Mouse (Mus musculus) ES-CJ7 (cell line): Measurements from ENCODE around the gene Ctrc.

Experiments used
- DNase-seq: peaks from one replicate; pipeline ENCODE4 v3.0.0; 2011; ENCODE audit warnings: low read depth, low spot score

Gene Ctrc

GRCm38 (mm10) chr4:141866933-141867490 is 20.9 kb upstream of the Ctrc start:
- DNase-seq: peak; percentile 40

DNA sequence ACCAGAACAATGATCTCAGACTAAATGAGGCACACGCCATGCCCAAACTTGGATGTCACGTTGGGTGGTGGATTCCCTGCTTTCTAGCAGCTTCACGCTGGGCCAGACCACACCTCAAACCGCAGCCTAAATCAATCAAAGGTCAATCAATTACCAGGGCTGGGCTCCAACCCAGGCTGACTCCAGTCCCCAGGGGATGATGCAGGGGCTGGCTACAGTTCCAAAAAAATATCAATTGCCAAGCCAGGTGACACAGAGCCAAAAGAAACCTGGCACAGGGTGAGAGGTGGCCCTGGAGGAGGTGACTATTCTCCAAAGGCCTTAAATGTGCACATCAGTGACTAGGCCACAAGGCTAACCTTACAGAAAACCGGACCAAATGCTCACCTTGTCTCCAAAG is 19.4 kb upstream of the Ctrc start:
- no peak for DNase-seq

GRCm38 (mm10) chr4:141865006-141865405 is 18.8 kb upstream of the Ctrc start:
- DNase-seq: peak; percentile 58

- DNase-seq: no peak
Measured at GRCm38 (mm10) chr4:141864506-141864905, 18.3 kb upstream of the Ctrc start.

GRCm38 (mm10) chr4:141863726-141864280 is 17.6 kb upstream of the Ctrc start:
- DNase-seq: no peak

GRCm38 (mm10) chr4:141862867-141863266 is 16.7 kb upstream of the Ctrc start:
- no peak for DNase-seq

- no peak for DNase-seq
Measured at GRCm38 (mm10) chr4:141861591-141862295, 15.6 kb upstream of the Ctrc start.

- DNase-seq: no peak
Measured at GRCm38 (mm10) chr4:141860246-141860841, 14.2 kb upstream of the Ctrc start.

DNA sequence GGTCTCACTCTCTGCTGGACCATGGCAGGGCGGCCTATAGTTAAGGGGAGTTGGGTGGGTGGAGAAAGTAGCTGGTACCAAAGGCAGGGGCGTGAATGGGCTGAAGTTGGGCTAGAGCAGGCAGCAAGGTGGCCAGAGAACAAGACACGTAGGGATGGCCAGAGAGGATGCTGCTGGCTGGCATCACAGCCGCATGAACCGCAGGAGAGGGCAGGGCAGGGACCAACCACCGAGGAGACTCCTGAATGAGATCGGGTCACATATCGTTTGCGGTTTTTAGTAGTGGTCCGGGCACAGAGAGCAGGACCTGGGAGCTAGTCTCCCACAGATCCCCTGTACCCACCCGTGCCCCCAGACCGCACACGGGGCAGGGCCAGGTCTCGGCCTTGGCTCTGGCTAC is 13.2 kb upstream of the Ctrc start:
- DNase-seq: no peak

DNA sequence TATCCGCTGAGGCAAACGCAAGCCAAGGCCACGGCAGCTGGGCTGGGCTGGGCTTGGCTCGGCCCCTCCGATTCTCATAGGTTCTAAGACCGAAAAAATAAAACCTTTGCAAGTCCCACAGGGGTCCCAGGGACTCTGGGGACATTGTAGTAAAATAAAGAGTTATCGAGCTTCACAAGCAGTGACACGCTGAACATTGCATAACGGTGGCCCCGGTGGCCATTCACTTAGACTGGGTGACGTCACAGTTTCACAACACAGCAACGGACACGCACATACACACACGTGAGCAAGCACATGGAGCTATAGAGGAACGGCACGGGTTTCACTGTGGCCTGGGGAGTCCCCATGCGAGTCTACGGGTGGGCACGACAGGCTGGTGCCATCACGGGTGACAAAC is 12.3 kb upstream of the Ctrc start:
- no peak for DNase-seq

GRCm38 (mm10) chr4:141857422-141857930 is 11.3 kb upstream of the Ctrc start:
- peak; percentile 79 for DNase-seq

- no peak for DNase-seq
Measured at GRCm38 (mm10) chr4:141853437-141853836, 7.3 kb upstream of the Ctrc start.

GRCm38 (mm10) chr4:141834536-141835095 is 11.5 kb downstream of the Ctrc start:
- no peak for DNase-seq

DNA sequence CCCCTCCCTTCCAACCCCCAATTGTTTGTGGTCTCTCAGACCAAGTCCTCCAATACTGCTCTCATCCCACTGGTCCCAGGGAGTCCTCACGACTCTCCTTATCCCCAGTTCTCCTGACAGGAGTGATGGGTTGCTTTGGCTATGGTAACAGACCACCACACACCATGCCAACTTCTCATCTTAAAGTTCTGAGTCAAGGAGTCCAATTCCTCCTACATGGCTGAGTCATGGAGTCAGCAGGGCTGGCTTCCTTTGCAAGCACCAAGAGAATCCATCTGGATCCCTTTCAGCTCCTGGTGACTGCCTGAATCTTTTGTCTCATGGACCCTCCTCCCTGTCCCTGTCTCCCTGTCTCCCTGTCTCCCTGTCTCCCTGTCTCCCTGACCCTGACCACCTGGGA is 12.2 kb downstream of the Ctrc start:
- no peak for DNase-seq

GRCm38 (mm10) chr4:141831361-141831760 is 14.8 kb downstream of the Ctrc start:
- DNase-seq: peak; percentile 69

GRCm38 (mm10) chr4:141830381-141830780 is 15.8 kb downstream of the Ctrc start:
- peak; percentile 41 for DNase-seq

DNA sequence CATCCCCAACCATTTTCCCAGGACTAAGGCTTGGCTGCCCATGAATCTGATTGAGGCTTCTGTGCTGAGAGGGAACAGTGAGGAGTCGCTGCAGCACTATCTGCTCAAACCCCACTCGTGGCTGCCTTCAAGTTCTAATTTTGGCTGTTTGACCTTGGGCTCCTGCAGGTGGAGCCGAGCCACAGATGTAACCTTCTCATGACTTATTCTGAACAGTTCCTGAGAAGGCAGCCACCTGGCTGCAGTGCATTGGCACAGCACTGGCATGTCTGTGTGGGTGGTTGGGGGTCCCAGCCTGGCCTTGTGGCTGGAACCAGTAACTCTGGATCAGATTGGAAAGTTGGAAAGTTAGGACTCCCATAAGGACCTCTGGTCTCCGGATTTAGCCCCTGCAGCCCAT is 18.0 kb downstream of the Ctrc start:
- no peak for DNase-seq

DNA sequence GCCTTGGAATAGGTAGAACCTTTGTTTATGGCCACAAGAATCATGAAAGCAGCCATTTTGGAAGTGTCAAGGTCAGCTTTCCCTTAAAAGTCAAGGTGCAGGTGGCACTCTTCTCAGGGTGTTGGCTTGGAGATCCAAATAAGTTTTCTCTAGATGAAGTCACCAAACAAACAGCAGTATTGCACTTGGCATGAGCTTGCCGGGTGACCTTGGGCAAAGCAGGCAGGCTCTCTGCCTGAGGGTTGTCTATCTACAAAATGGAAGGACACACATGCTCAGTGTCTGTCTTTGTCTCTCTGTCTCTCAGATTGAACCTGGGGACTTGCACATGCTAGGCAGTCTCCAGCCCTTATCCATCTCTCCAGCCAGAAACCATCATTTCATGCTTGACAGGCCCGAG is 18.8 kb downstream of the Ctrc start:
- DNase-seq: no peak

DNA sequence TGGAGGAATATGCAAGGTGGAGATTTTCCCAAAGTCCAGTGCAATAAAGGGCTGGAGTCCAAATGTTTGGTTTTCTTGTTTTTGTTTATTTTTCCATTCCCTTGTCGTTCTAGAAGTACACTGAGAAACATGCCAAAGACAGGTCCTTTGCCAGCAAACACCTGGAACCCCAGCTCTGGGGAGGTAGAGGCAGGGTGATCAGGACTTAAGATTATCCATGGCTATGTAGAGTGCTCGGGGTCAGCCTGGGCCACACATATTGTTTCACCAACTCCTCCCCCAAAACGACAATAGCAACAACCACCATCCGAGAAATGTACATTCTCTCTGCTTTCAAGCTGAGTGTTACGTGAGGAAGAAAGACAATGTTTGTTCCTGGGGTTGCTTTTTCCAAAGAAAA is 20.1 kb downstream of the Ctrc start, which contains the start of gene Cela2a:
Gene Cela2a (minus strand): TSS at position 101 of the 400 bp plus-strand sequence.
- DNase-seq: no peak

- DNase-seq: peak; percentile 71
Measured at GRCm38 (mm10) chr4:141822979-141823378, 23.2 kb downstream of the Ctrc start.

DNA sequence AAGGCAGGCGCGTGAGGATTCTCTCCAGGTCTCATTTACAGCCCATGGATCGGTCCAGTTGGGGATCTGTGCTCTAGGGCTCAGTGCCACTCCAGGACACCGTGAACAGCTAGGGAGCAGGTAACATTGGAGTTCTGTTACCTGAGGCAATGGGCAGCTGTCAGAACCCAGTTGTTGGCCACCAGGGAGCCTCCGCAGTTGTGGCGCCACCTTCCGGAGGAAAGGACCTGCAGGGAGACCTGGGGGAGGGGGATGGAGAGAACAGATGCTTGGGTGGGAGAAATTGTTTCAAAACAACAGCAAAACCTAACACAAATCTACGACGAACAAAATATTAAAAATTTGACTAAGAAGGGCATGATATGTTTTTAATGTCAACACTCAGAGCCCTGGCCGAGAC is 24.1 kb downstream of the Ctrc start:
- DNase-seq: peak; percentile 50

DNA sequence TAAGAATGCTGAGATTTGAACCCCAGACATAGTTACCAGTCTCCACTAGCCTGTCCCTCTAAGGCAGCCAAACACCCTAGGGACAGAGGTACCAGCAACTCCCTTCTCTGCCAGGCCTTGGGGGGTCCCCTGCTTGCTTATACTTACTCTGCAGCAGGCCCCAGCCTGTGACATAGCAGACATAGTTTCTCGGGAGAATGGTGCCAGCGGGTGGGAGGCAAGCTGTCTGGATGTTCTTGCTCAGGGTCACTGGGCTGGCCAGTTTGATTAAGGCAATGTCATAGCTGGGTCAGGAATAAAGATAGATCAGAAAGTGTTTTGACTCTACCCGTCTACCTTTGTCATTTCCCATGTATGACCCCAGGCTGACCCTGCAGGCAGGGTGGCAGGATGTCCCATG is 25.0 kb downstream of the Ctrc start:
- no peak for DNase-seq
